Mouse (Mus musculus): ENCODE measurements at regions not wholly inside any gene's neighbourhood (a gene's known extent, or its start where the extent isn't known, plus 50 kb on each side); places are given as distances from the start of the nearest gene placed in this dataset.

GRCm38 (mm10) chr9:46736232-46736631, 262.3 kb upstream of the Gm4791 start:
- DNase-seq, result no peak

- DNase-seq, result peak; percentile 49
Measured at GRCm38 (mm10) chr9:46735664-46736067, 262.9 kb upstream of the Gm4791 start.

- no peak for DNase-seq
Measured at GRCm38 (mm10) chr9:46728465-46728864, 270.1 kb upstream of the Gm4791 start.

GRCm38 (mm10) chr9:46724231-46724630, 274.3 kb upstream of the Gm4791 start:
- no peak for DNase-seq

- no peak for DNase-seq
Measured at GRCm38 (mm10) chr9:46713415-46713814, 285.1 kb upstream of the Gm4791 start.

- DNase-seq, result no peak
Measured at GRCm38 (mm10) chr9:46704151-46704905, 294.2 kb upstream of the Gm4791 start.

- no peak for DNase-seq
Measured at GRCm38 (mm10) chr9:46703674-46704073, 294.9 kb upstream of the Gm4791 start.

GRCm38 (mm10) chr9:46702901-46703636, 295.5 kb upstream of the Gm4791 start:
- DNase-seq, result no peak

GRCm38 (mm10) chr9:46702053-46702900, 296.3 kb upstream of the Gm4791 start:
- no peak for DNase-seq

- no peak for DNase-seq
Measured at GRCm38 (mm10) chr9:46696171-46696570, 302.4 kb upstream of the Gm4791 start.

GRCm38 (mm10) chr9:46689331-46689730, 309.2 kb upstream of the Gm4791 start:
- DNase-seq, result no peak

GRCm38 (mm10) chr9:46684113-46684850, 314.3 kb upstream of the Gm4791 start:
- DNase-seq, result no peak

GRCm38 (mm10) chr9:46672050-46672449, 326.5 kb upstream of the Gm4791 start:
- no peak for DNase-seq

GRCm38 (mm10) chr9:46654422-46654821, 334.6 kb upstream of the 4931429L15Rik start:
- no peak for DNase-seq

GRCm38 (mm10) chr9:46647238-46647922, 327.6 kb upstream of the 4931429L15Rik start:
- no peak for DNase-seq

- DNase-seq, result no peak
Measured at GRCm38 (mm10) chr9:46645469-46645884, 325.7 kb upstream of the 4931429L15Rik start.

- no peak for DNase-seq
Measured at GRCm38 (mm10) chr9:46643551-46643950, 323.8 kb upstream of the 4931429L15Rik start.

GRCm38 (mm10) chr9:46642696-46643095, 322.9 kb upstream of the 4931429L15Rik start:
- no peak for DNase-seq

GRCm38 (mm10) chr9:46636261-46637010, 316.6 kb upstream of the 4931429L15Rik start:
- DNase-seq, result no peak

GRCm38 (mm10) chr9:46633952-46634351, 314.2 kb upstream of the 4931429L15Rik start:
- no peak for DNase-seq

- DNase-seq, result no peak
Measured at GRCm38 (mm10) chr9:46632576-46632975, 312.8 kb upstream of the 4931429L15Rik start.
